Mouse (Mus musculus) skeletal muscle tissue, adult 2 months (tissue): ENCODE data around the gene Myo16.

Experiments
- DNase-seq: peaks from one replicate; pipeline ENCODE4 v3.0.0-alpha.2; 2012; ENCODE audit warnings: low read depth, low spot score

Gene Myo16

GRCm38 (mm10) chr8:10413881-10414280, 260.2 kb downstream of the Myo16 start:
- no peak for DNase-seq

- DNase-seq, result peak; percentile 46
Measured at GRCm38 (mm10) chr8:10414684-10415212, 261.0 kb downstream of the Myo16 start.

GRCm38 (mm10) chr8:10415288-10415687, 261.6 kb downstream of the Myo16 start:
- no peak for DNase-seq

GRCm38 (mm10) chr8:10415885-10416284, 262.2 kb downstream of the Myo16 start:
- no peak for DNase-seq

DNA sequence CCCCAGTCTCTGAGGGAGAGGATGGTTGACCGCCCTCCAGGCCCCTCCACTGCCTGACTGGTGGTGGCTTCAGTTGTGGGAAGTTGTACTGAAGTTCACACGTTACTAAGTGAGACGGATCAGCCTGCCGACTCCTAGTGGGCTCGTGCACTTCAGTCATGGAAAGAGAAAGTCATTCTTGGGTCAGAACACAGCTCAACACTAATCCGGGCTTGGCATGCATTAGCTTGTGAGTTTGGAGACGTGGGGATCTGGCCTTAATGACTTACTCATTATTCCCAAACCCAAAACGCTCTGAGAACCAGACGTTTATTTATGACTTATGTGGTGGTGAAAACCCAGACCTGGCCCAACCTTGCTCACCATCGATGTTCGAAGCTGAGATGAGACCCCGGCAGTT, 263.1 kb downstream of the Myo16 start:
- DNase-seq, result no peak

DNA sequence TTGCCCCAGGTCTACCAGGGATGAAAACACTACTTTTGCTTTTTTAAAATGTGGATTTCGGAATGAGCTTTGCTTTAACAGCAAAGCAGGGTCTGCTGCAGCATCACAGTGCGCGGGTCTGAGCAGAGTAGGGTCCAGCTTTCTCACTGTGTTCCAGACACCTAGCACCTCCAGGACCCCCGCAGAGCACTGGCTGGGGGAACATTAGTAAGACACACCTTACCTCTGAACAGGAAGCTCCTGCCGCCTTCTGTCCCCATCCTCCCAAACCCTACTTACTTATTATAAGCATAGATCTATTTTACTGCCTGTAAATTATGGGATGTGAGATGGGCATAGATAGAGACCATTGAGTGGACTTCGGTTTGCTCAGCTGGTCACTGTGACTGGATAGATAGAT, 263.6 kb downstream of the Myo16 start:
- DNase-seq, result no peak

DNA sequence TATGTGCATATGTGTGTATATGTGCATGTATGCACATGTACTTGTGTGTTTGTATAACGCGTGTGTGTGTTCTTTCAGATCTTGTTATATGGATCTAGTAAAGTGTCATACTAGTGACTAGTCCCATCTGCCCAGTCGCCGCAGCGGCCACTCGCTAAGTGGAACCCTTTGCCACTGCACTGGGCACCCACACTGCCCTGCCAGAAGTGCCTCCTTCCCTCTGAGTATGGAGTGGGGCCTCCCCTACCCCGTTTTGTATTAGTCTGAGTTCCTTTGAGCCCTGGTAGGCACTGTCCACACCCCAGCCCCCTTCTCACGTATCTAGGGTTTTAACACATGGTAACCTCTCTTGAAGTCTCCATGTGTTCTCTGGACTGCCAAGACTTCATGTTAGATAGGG, 264.3 kb downstream of the Myo16 start:
- no peak for DNase-seq

GRCm38 (mm10) chr8:10418971-10419370, 265.3 kb downstream of the Myo16 start:
- DNase-seq, result no peak

DNA sequence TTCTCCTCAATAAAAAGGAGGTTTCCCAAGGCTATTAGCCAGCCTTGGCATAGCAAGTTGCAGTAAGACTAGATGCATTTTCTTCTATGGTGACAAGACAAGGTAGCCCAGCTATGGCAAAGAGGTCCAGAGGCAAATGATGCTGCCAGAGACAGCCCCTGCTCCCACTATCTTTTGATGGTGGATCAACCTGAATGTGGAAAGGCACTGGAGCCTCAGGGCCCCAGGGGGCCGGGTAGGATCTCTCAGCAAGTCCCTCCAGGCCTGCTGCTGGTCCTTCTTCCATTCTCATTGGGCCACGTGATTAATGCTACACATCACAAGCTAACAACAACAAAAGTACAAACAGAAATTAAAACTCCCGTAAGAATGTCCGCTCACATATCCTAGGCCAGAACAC, 266.0 kb downstream of the Myo16 start:
- DNase-seq, result no peak

DNA sequence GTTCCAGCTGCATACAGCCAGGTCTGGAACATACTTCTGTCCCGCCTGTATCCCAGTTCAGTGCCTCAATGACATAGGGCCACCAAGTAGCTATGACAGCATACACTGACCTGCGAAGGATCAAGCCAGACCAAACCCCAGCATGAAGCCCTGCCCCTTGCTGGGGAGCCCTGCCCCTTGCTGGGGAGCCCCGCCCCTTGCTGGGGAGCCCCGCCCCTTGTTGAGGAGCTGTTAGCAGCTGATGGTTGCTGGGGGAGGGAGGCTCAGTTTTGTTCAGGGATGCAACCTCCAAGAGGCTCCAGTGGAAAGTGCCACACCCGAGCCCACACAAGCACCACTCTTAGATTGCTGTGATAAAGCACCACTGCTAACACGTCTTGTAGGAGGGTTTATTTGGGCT, 266.8 kb downstream of the Myo16 start:
- DNase-seq, result no peak

- no peak for DNase-seq
Measured at GRCm38 (mm10) chr8:10421516-10422090, 267.9 kb downstream of the Myo16 start.

GRCm38 (mm10) chr8:10435492-10435891, 281.8 kb downstream of the Myo16 start:
- DNase-seq, result no peak

- peak; percentile 36 for DNase-seq
Measured at GRCm38 (mm10) chr8:10438772-10439171, 285.1 kb downstream of the Myo16 start.

DNA sequence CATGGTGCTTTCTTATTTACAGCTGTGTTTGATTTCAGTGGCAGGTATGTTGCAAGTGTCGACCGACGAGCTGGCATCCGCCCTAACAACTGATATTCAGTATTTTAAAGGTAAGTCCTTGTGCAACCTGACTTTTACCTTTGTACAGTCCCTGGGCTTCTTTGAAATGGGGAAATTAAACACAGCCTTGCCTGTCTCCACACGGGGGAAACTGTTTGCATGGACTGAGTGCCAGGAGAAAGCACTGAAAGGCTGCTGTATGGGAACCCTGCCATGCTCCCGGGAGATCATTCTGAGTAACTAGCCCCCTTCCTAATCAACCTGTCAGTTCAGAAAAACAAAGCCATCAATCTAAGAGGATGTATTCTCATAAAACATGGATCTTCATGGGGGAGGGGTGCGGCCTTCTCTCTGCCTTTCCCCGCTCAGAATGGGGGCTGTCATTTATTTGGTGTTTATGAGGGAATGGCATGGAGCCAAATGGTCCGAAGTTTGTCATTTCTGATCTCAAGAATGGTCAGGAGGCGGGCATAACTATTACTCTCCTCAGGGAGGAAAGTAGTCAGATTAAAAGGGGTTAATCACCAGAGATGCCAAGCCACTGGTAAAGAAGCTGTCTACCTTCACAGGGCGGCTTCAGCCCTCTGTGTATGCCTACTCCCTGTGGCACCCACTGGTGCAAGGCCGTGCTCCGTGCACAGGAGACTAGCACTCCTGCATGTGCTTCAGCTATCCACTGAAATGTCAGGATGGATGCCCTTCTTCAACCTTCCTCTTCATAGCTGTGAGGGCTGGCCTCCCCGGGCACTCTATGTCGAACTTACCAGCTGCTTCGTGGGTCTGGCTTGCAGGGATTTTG, 286.1 kb downstream of the Myo16 start:
- DNase-seq, result no peak

DNA sequence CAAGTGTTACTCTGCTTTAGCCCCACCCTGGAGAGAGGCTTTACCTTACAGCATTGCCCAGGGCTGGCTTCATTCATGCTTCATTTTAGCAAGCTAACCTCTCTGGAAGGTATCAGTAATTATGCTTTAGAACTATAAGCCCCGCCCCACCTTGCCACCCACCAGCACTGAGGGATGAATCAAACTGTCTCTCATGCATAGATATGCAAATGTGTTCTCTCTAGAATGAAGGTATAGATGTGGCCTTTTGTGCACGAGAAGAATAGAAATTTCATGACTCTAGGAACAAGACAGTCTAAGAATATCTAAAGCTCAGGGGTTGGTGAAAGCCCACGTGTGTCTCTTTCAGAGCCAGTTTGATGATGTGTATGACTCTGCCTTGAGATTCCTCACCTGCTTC, 288.9 kb downstream of the Myo16 start:
- DNase-seq, result no peak

- DNase-seq, result no peak
Measured at GRCm38 (mm10) chr8:10445011-10445410, 291.3 kb downstream of the Myo16 start.

GRCm38 (mm10) chr8:10448545-10448944, 294.8 kb downstream of the Myo16 start:
- peak; percentile 76 for DNase-seq

DNA sequence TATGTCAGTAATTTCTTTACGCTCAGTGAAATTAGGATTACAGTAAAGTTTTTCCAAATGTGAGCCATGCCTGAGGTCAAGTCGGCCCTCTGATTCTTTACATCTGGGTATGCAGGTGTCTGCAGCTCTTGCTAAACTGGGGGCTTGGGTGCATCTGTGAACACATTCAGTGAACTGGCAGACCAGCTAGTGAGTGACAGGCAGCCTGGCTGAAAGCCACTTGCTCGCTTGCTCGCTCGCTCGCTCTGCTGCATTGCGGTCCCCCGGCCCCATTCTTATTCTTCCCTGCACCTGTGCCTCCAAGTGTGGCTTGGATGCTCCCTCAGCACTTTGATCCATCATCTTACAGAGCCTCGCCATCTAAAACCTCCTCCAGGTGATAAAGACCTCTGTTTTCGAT, 299.3 kb downstream of the Myo16 start:
- no peak for DNase-seq

- no peak for DNase-seq
Measured at GRCm38 (mm10) chr8:10458151-10458649, 304.5 kb downstream of the Myo16 start.

- no peak for DNase-seq
Measured at GRCm38 (mm10) chr8:10462271-10462670, 308.6 kb downstream of the Myo16 start.

GRCm38 (mm10) chr8:10468490-10468889, 314.8 kb downstream of the Myo16 start:
- DNase-seq, result no peak

DNA sequence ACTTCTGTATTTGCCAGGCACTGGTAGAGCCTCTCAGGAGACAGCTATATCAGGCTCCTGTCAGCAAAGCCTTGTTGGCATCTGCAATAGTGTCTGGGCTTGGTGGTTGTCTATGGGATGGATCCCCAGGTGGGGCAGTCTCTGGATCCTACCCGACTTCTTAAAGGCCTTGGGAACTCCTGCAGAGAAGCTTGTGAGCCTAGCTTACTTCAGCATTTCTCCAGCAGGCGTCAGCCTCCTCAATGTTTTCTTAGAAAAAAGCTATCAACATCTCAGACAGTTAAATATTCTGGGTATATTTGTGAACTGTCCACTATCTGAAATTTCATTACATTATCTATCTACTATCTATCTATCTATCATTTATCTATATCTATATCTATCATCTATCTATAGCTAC, 315.9 kb downstream of the Myo16 start:
- no peak for DNase-seq

DNA sequence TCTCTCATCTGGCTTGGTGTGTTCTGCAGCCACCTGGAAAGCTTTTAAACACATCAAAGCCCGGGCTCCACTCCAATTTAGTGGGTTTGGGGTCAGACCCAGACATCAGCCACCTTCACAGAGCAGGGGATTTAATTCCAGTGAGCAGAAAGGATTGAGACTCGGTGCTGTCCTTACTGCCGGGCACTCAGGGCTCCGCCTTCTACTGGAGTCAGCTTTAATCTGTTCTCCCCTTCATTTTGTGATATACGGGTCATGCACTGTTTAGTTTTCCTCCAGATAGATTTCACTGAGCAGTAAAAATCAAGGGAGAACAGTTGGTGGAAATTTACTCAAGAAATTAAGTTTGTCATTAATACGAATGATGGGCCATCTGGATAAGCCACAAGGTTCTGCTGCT, 316.6 kb downstream of the Myo16 start:
- no peak for DNase-seq
